Mouse (Mus musculus) MEL-GATA-1-ER (cell line): ENCODE data around the gene Sephs2.

Experiments used
- DNase-seq: peaks from one replicate; pipeline ENCODE4 v3.0.0-alpha.2; 2012; ENCODE audit warnings: low read depth; ENCODE audit errors: extremely low read depth

The Sephs2 gene

GRCm38 (mm10) chr7:127233368-127233749 lies 40.5 kb downstream of the Sephs2 start:
- DNase-seq = no peak

DNA sequence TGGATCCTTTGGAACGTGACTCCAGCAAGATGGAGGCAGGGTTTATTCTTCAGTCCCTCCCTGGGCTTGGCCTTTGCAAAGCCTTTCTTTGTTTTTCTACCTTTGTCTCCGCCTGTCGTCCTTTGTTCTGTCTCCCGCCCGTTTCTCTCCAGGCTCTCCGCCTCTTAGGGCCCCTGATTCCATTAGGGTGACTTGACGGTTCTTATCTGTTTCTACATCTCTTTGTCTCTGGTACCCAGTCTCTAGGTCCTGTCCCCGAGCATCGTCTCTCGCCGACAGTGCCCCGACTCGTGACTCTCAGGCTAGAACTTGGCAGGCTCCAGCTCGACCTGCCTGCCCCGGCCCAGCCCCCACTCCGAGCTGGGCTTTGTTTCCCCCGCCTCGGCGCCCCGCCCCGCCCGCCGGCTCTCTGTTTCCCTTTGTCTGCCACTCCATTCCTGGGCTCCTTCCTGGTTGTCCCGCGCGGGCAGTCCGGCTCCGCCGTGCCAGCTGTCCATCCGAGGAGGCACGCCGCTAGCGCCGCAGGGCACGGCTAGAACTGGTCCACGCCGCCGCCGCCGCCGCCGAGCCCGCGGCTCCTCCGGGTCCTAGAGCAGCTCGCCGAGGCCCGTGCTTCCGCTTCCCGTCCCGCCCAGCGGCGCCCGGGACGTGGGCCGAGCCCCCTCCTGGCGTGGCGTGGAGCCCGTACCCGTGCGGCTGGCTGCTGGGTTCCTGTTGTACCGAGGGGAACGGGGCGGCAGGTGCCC lies 41.1 kb downstream of the Sephs2 start, which contains the start of the genes Zfp553 and Sept1:
TSS of gene Zfp553 (plus strand) at position 440 of the 746 bp plus-strand sequence.
TSS of gene Sept1 (minus strand) at position 509 of the 746 bp plus-strand sequence.
- peak; percentile 50 for DNase-seq

- DNase-seq = no peak
These were observed 41.8 kb downstream of the Sephs2 start for GRCm38 (mm10) chr7:127231826-127232621.

DNA sequence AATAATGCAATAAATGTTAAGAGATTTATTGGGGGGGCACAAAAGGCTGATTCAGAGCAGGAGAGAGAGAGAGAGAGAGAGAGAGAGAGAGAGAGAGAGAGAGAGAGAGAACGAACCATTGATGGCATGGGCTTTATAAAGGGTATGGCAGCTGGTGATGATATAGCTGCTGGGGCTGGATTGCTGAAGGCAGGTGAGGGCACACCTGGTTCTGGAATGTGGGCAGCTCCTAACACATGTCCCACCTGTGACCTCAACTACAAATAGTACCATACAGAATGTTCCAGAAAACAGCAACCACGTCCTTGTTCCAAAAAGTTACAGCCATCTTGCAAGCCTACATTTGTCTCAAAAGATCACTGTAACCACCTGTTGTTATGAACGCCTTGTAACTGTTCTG lies 42.5 kb downstream of the Sephs2 start:
- DNase-seq = no peak

DNA sequence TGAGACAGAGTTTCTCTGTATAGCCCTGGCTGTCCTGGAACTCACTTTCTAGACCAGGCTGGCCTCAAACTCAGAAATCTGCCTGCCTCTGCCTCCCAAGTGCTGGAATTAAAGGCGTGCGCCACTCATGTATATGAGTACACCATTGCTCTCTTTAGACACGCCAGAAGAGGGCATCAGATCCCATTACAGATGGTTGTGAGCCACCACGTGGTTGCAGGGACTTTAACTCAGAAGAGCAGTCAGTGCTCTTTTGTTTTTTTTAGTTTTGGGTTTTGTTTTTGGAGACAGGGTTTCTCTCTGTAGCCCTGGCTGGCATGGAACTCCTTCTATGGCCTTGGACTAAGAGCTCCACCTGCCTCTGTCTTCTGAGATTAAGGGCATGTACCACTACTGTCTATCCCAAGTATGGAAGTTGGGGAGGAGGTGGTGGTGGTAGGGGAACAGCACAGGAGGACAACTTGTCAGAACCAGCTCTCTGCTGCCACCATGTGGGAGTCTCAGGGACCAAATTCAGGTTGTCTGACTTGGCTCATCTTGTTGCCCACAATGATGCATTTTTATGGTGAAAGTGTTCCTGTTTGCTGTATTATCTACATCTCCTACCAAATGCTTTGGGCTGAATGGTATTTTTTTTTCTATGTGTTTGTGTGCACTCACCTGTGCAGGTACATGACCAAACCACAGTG lies 45.1 kb downstream of the Sephs2 start:
- peak; percentile 89 for DNase-seq

DNA sequence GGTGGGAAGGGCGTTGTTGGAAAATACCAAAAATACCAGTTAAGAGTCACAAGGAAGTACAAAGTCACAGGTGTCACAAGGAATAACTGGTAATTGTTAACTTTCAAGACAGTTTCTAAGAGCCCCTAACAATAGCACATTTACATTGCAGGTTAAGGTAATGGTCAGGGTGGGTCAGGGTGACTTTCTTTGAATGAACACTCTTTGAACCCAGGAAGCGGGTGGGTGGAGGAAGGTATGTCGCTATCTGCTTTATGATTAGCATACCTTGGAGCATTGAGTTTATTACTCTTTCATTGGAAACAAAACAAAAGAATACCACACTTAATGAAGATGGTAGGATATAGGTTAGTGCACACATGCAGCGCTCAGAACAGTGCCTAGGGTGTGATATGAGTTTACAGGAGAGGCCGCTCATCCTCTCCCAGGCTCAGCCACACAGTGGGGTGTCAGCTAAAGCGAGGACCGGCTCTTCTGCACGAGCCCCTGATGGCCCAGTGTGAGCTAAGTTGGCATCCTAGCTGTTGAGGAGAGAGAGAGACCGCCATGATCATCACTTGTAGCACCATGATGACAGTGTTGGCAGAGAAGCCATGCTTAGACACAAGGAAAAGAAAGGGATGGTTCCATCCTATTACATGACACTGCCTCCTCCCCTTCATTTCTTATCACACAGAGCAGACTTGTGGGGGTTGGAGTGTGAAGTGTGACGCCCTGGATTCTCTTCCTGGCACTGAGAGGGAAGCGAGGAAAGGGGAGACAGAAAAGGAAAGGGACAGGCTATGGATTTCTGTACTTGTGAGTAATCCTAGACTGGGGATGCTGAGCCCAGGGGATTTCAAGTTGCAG lies 48.5 kb downstream of the Sephs2 start:
- DNase-seq = peak; percentile 62

DNA sequence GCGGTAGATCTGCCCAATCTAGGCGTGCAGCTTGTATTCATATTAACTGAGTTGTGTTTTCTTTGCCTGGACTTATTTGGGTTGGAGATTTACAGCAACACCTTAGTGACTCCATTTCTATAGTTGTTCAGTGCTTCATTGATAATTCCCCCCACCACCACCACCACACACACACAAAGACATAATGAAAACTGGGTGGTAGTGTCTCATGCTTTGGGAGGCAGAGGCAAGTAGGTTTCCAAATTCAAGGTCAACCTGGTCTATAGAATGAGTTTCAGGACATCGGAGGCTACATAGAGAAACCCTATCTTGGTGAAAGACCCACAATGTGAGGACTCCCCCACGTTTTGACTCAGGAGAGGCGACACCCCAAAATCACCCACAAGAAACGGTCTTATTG lies 49.2 kb downstream of the Sephs2 start:
- no peak for DNase-seq

DNA sequence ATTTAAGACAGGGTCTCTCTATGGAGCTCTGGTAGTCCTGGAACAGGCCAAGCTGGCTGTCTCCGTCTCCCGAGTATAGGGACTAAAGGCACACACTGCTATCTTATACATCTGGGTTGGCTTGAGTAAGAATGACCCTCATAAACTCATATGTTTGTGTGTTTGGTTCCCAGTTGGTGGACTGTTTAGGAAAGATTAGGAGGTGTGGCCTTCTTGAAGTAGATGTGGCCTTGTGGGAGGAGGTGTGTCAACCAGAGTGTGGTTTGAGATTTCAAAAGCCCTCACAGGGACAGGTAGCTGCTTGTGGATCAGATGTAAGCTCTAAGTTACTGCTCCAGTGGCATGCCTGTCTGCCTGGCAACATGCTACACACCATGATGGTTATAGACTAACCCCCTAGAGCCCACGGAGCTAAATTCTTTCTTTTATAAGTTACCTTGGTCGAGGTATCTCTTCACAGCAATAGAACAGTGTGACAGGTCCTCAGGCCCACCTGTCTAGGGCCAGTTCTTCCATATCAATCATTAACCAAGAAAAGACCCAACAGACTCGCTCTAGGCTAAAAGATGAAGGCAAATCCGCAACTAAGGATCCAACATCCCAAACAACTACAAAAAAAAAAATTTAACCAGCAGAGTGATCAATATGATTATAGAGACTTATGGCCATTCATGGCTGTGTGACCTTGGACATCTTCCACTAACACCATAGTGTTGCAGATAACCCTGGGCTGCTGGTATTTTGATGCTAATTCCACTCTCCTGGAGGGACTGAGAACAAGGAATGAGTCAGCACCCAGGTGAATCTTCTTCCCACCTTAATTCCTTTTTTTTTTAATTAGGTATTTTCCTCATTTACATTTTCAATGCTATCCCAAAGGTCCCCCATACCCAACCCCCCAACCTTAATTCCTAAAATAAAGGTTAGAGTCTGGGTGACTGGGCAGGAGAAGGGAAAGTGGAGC lies 50.1 kb downstream of the Sephs2 start:
- no peak for DNase-seq

- no peak for DNase-seq
These were observed 50.7 kb downstream of the Sephs2 start for GRCm38 (mm10) chr7:127223106-127223505.
